Mouse (Mus musculus) gastrocnemius, adult 2 months (tissue): Measurements from ENCODE around the gene Mxi1. TPM values are rescaled to one million over a fixed set of nuclear protein-coding genes. Genes with fewer than 3 reads are reported as not detected.

ENCODE experiments used
- DNase-seq: peaks from one replicate; pipeline ENCODE4 v3.0.0; 2022
- H3K27ac ChIP-seq: fragments of 200-600 bp; 2 replicates; pipeline ENCODE4 v1.8.1; 2022; ENCODE audit warnings: mild to moderate bottlenecking
- H3K4me3 ChIP-seq: fragments of 200-600 bp; 2 replicates; pipeline ENCODE4 v1.8.1; 2022; ENCODE audit warnings: mild to moderate bottlenecking, moderate library complexity
- CTCF ChIP-seq: fragments of 200-600 bp; IDR thresholded peaks from 2 replicates; pipeline ENCODE4 v1.8.1; 2022; ENCODE audit warnings: antibody characterized with exemption, mild to moderate bottlenecking, moderate library complexity
- intact Hi-C: fragments of 180-260 bp; cut with DNase I; formaldehyde crosslinking; loops from one replicate; pipeline ENCODE4 v1.15.1; 2025
- total RNA-seq, 2 experiments: library from RNA; stranded (reverse); gene quantifications; 2 replicates each; pipeline ENCODE4 v1.2.3; 2021

The Mxi1 gene
- total RNA-seq, 2 experiments from 2014 or later, result 38.1 to 53.6 TPM

DNA sequence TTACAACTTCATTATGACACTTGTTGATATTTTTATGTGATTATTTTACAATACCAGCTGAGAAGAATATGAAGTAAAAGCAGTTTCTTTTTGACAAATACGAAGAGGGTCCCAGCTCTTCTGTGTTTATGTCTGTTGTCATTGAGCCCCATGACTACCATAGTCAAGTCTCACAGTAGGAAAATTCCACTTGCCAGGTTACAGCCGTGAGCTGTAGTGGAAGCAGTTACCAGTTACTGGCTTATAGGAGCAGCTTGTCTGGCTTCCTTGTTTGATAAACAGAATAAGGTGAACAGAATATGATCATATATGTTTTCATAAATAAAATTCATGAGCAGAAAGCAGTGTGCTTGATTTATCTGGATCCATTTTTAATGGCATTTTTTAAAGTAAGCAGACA is 54.2 kb downstream of the Mxi1 start:
- H3K4me3 ChIP-seq, result peak overlapping the region; percentile 59; the same call in 1 of the 2 replicates
- intact Hi-C loops, result loop anchor here (5.0 kb wide), 1 partner anchor 52 kb away; the partner anchor contains the start of gene Mxi1
- TF ChIP-seq CTCF, result no peak
- H3K27ac ChIP-seq, result peak overlapping the region; percentile 79
- no peak for DNase-seq

DNA sequence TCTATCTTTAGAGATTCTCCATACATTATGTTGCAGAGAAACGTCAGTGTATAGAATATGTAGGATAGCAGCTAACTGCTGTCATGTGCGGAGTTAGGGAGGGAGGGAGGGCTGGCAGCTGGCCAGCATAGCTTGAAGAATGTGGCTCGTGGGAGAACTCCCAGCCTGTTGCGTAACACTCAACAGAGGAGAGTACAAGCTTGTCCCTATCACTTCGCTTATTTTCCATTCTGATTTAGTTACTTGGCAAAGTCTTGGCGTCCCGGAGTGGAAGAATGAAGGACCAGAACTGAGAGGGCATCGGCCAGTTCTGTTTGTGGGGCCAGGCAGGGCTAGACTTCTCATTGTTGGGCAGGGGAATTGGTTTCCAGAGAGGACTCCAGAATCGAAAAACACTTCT is 54.6 kb downstream of the Mxi1 start:
- TF ChIP-seq CTCF, result no peak
- peak; percentile 75 for DNase-seq
- intact Hi-C loops, result loop anchor here (5.0 kb wide), 3 partner anchors 33 to 358 kb away; partner anchors contain the start of gene Mxi1
- Histone ChIP-seq H3K27ac (peak overlapping the region; percentile 79), H3K4me3 (peak overlapping the region; percentile 59)

DNA sequence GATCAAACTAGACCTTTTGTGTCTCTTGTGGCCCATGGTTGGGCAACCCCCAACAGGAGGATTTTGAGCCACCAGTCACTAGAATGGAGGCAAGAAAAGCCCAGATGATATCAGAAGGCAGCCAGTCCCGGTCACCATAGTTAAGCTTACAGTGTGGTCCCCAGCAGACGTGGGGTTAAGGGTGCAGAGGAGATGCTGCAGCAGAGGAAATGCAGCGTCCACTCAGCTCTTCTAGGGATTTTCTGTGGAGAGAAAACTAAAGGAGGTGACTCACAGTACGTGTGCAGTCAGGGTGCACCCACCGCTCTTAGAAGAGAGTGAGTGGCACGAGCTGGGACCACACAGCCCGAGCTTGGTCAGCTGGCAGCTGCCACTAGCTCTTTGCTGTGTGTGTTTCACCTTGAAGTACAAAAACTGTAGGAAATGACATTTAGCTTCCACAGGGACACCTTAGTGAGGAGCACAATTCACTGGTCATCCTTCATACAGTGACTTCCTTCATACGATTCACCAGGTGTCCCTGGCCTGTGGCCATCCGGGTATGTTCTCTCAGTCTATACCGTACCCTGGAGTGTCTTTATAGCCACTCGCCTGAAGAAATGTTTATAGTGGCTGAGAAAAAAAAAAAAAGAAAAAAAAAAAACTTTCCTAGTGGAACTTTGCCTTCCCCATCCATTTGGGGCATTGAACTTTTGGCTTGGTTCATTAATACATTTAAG is 55.9 kb downstream of the Mxi1 start:
- intact Hi-C loops, result loop anchor here (5.0 kb wide), 2 partner anchors 34 to 359 kb away; no protein-coding TSS in a partner anchor

GRCm38 (mm10) chr19:53366881-53367280 is 56.6 kb downstream of the Mxi1 start:
- Histone ChIP-seq H3K4me3 (no peak overlapping the region), H3K27ac (no peak overlapping the region)
- intact Hi-C loops, result loop anchor here (5.0 kb wide), 2 partner anchors 35 to 360 kb away; no protein-coding TSS in a partner anchor
- DNase-seq, result no peak
- TF ChIP-seq CTCF, result no peak

More for the DNA sequence above, 55.9 kb downstream of the Mxi1 start:
- H3K4me3 ChIP-seq, result no peak overlapping the region
- H3K27ac ChIP-seq, result peak overlapping the region; percentile 79; the same call in 1 of the 2 replicates
- no peak for DNase-seq
- no peak for TF ChIP-seq CTCF

GRCm38 (mm10) chr19:53369469-53370043 is 59.2 kb downstream of the Mxi1 start:
- H3K27ac ChIP-seq, result peak overlapping the region; percentile 46; the same call in 1 of the 2 replicates
- peak; percentile 93 for TF ChIP-seq CTCF
- intact Hi-C loops, result loop anchor here (1.0 to 5.0 kb wide), 3 partner anchors 37 to 362 kb away; no protein-coding TSS in a partner anchor

DNA sequence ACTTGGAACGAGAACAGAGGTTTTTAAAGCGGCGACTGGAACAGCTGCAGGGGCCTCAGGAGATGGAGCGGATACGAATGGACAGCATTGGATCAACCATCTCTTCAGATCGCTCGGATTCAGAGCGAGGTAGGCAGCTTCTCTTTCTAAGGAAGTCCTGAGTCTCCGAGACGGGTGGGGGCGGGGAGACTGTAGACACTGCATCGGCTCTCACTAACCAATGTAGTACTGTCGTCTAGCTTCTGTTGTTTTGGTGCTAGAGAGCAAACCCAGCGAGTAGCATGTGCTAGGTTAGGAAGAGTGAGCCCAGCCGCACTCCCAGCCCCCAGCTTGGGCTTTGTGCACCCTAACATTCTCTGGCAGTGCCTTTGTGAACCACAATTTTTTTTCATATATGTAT is 59.9 kb downstream of the Mxi1 start:
- no peak for DNase-seq
- TF ChIP-seq CTCF, result no peak
- no peak overlapping the region; the same call in 1 of the 2 replicates for H3K4me3 ChIP-seq
- H3K27ac ChIP-seq, result no peak overlapping the region
- intact Hi-C loops, result no loop called here

More at GRCm38 (mm10) chr19:53369469-53370043, 59.2 kb downstream of the Mxi1 start:
- peak; percentile 79 for DNase-seq
- no peak overlapping the region; the same call in 1 of the 2 replicates for H3K4me3 ChIP-seq

GRCm38 (mm10) chr19:53371666-53372065 is 61.3 kb downstream of the Mxi1 start, which contains the start of gene Gm10197:
Gene Gm10197, minus strand, starts transcription at chr19:53371766.
- no peak for TF ChIP-seq CTCF
- no peak for DNase-seq
- intact Hi-C loops, result no loop called here
- Histone ChIP-seq H3K4me3 (no peak within 1 kb of the TSS), H3K27ac (no peak within 1 kb of the TSS)

DNA sequence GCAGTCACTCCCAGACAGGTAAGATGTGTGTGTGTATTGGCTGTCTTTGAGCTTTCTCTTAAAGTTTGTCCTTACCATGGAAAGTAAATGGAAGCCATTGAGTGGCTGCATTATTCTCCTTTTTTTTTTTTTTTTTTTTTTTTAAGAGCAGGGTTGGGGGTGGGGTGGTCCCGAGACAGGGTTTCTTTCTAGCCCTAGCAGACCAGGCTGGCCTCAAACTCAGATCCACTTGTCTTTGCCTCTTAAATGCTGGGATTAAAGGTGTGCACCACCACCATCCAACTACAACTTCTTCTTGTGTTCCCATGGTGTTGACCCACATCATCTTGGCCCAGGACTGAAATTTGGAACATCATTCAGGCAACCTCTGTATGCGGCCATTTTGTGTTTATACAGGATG is 63.3 kb downstream of the Mxi1 start:
- Histone ChIP-seq H3K27ac (no peak overlapping the region), H3K4me3 (no peak overlapping the region)
- DNase-seq, result no peak
- intact Hi-C loops, result no loop called here
- no peak for TF ChIP-seq CTCF

- intact Hi-C loops, result no loop called here
- DNase-seq, result no peak
- H3K27ac ChIP-seq, result no peak overlapping the region
- no peak for TF ChIP-seq CTCF
- H3K4me3 ChIP-seq, result no peak overlapping the region
Measured at GRCm38 (mm10) chr19:53375299-53375698, 65.0 kb downstream of the Mxi1 start.

DNA sequence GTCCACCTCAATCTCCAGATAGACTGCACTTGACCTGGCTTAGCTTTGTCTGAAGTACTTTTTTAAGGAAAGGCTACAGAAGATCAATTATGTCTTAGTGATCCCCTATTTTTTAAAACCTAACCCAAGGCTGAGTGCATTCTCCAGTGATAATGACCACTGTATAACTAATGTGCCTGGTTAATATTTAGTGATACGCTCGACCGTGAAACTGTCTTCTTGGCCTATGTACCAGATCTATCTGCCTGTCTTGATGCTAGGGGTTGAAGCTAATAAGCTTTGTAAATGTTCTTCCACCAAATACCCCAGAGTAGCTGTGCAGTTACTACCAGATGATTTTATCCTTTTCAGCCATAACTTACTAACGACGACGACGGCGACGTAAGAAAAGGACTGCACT is 65.5 kb downstream of the Mxi1 start:
- intact Hi-C loops, result no loop called here
- no peak for TF ChIP-seq CTCF
- Histone ChIP-seq H3K27ac (no peak overlapping the region), H3K4me3 (no peak overlapping the region)
- DNase-seq, result no peak

- TF ChIP-seq CTCF, result no peak
- no peak for DNase-seq
- intact Hi-C loops, result no loop called here
- no peak overlapping the region for H3K27ac ChIP-seq
- H3K4me3 ChIP-seq, result no peak overlapping the region
Measured at GRCm38 (mm10) chr19:53377652-53378051, 67.3 kb downstream of the Mxi1 start.

GRCm38 (mm10) chr19:53378421-53378820 is 68.1 kb downstream of the Mxi1 start:
- Histone ChIP-seq H3K4me3 (no peak overlapping the region), H3K27ac (no peak overlapping the region)
- no peak for DNase-seq
- intact Hi-C loops, result no loop called here
- no peak for TF ChIP-seq CTCF

DNA sequence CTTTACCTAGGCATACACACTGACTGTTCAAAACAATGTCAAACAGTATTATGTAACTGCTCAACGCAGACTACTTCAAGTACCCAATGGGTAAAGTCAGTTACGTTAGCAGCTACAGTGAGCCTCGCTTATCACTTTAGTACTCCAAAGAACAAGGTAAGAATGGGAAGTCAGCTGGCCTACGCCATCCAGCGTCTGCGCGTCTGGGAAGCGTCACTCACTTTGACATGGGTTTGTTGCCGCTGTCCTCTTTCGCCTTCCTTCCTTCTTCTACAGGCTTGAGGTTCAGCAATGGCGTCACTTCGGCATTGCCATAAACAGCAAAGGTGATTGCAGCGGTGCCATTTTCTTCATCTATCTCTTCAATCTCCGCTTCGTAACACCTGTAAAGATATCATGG is 73.0 kb downstream of the Mxi1 start:
- no peak overlapping the region for H3K4me3 ChIP-seq
- DNase-seq, result no peak
- TF ChIP-seq CTCF, result no peak
- intact Hi-C loops, result no loop called here
- no peak overlapping the region for H3K27ac ChIP-seq
